Mouse (Mus musculus): Measurements from ENCODE around the gene Dab1.

DNA sequence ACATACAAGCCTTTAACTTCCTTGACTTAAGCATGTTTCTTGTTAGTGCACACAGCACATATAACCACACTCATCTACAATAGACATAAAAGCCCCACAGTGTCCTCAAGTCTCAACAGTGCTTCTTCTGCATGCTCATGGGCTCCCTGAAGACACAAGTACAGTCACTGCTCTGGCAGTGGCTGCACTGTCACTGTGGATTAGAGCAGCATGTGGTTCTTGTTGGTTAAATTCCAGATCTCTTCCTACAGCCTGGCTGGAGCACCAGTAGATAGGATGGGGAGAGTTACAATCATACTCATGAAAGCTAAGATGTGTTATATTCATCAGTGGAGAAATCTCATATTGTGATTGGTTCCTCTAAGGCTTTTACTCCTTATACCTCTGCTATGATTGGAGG is 534.5 kb downstream of the Dab1 start:
- TF ChIP-seq CTCF (IDR thresholded peaks at IDR 0.05; ENCODE audit: low read depth, low read length): no peak
- no peak for TF ChIP-seq POLR2A (IDR thresholded peaks at IDR 0.05; ENCODE audit: extremely low read depth, insufficient read depth, low read length)
